Mouse (Mus musculus) hindbrain, postnatal 0 days (tissue): ENCODE data around the gene Arid5b. TPM values are rescaled to one million over a fixed set of nuclear protein-coding genes. Genes with fewer than 3 reads are reported as not detected.

ENCODE experiments used
- ATAC-seq: fragments of 200-750 bp; cut with Nextera tagmentation; 2 replicates; pipeline ENCODE4 v1.8.0; 2017; ENCODE audit warnings: mild to moderate bottlenecking, moderate TSS enrichment, moderate library complexity
- DNase-seq: peaks from one replicate; pipeline ENCODE4 v3.0.0-alpha.2; 2015; ENCODE audit warnings: low spot score
- H3K27ac ChIP-seq: fragments of 300-500 bp; sonication (generic); 2 replicates; pipeline ENCODE4 v1.5.1; 2014; ENCODE audit warnings: mild to moderate bottlenecking
- H3K27me3 ChIP-seq: fragments of 300-500 bp; sonication (generic); 2 replicates; pipeline ENCODE4 v1.6.1; 2014; ENCODE audit warnings: low read length, mixed read lengths; ENCODE audit not compliant: insufficient read depth
- H3K36me3 ChIP-seq: fragments of 300-500 bp; sonication (generic); 2 replicates; pipeline ENCODE4 v1.6.1; 2014; ENCODE audit warnings: low read length, mixed read lengths; ENCODE audit not compliant: insufficient read depth
- H3K4me1 ChIP-seq: fragments of 300-500 bp; sonication (generic); 2 replicates; pipeline ENCODE4 v1.6.1; 2014; ENCODE audit warnings: antibody characterized with exemption, low read length, mixed read lengths; ENCODE audit not compliant: insufficient read depth
- H3K4me2 ChIP-seq: fragments of 300-500 bp; sonication (generic); 2 replicates; pipeline ENCODE4 v1.6.1; 2014; ENCODE audit warnings: low read depth, mild to moderate bottlenecking, low read length, moderate library complexity, mixed read lengths
- H3K4me3 ChIP-seq: fragments of 300-500 bp; sonication (generic); 2 replicates; pipeline ENCODE4 v1.5.1; 2014; ENCODE audit warnings: low read length
- H3K9ac ChIP-seq: fragments of 300-500 bp; sonication (generic); replicated peaks from 2 replicates; pipeline ENCODE4 v1.6.1; 2014; ENCODE audit warnings: mild to moderate bottlenecking, low read length, moderate library complexity, mixed read lengths
- H3K9me3 ChIP-seq: fragments of 300-500 bp; sonication (generic); 2 replicates; pipeline ENCODE4 v1.6.1; 2016; ENCODE audit warnings: low read length, mixed read lengths
- CTCF ChIP-seq: IDR thresholded peaks from 2 replicates; pipeline ENCODE4 v1.5.1; 2016; ENCODE audit warnings: antibody characterized with exemption, control low read depth, low read depth
- WGBS: fragments of 180-500 bp; shearing (Covaris S2); extraction: QIAGEN DNeasy Blood & Tissue Kit; methylation state at CpG from one replicate; pipeline ENCODE4 v1.1.7; 2014; 5-methylcytosine and 5-hydroxymethylcytosine counted together
- polyA plus RNA-seq: library from polyadenylated mRNA; unstranded; fragments of >200 nt; fragmentation: Nextera tagmentation; extraction: Ambion mirVana; gene quantifications from 2 replicates; pipeline ENCODE4 v1.2.1, GENCODE M21; 2015
- total RNA-seq: library from RNA; depleted of rRNA; stranded (reverse); fragments of >200 nt; gene quantifications from 2 replicates; pipeline ENCODE4 v1.2.3, GENCODE M21; 2014

The Arid5b gene
- total and polyA plus RNA-seq, 2 experiments from 2014 or later: 13.1 to 13.8 TPM

DNA sequence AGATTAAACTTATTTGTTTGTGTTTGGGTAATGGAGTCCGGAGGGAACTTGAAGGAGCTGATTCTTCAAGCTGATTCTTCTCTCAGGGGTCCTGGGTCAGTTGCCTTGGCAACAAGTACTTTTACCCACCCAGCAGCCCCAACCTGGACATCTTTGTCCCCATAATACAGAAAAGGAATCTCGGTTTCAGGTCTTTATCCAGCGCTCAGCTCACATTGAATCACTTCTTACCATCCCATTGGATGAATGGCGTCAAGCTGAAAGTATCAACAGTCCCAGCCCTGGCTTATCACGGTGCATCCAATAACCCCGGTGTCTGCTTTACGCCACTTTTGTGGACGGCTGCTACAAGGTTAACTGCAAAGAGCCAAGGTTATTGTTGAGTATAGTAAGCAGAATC, 210.1 kb downstream of the Arid5b start:
- peaks cover 11% of the 10 kb centered on the region; the same call in 1 of the 2 replicates for H3K4me1 ChIP-seq
- TF ChIP-seq CTCF: no peak
- no peaks in the 10 kb centered on the region for H3K36me3 ChIP-seq
- DNase-seq: no peak
- no peak overlapping the region for H3K4me3 ChIP-seq
- ATAC-seq: no peak
- H3K9me3 ChIP-seq: no peaks in the 10 kb centered on the region
- WGBS: 80% methylated on average over 8 of the region's 8 CpGs
- H3K9ac ChIP-seq: no peak overlapping the region
- H3K4me2 ChIP-seq: no peak overlapping the region
- no peaks in the 10 kb centered on the region for H3K27me3 ChIP-seq
- no peak overlapping the region for H3K27ac ChIP-seq

DNA sequence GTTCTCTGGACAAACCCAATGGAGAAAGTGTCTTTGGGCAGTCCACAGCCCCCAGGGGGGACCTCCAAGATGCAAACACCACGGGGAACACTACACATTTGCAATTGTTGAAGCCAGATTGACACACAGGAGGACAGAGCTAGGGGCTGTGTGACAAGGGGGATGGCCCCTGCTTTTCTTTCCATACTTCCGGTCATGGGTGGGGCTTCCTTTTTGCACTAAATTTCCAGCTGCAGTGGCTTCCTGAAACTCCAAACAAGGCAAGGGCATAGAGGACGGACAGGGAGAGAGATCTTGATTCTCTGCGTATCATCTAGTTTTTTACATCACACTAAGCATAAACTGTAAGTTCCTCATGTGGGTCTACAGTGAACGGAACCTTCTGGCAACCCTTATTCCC, 210.6 kb downstream of the Arid5b start:
- Histone ChIP-seq H3K27ac (no peak overlapping the region), H3K9me3 (no peaks in the 10 kb centered on the region), H3K4me1 (peaks cover 11% of the 10 kb centered on the region; the same call in 1 of the 2 replicates), H3K9ac (no peak overlapping the region), H3K4me3 (no peak overlapping the region), H3K4me2 (no peak overlapping the region), H3K27me3 (no peaks in the 10 kb centered on the region), H3K36me3 (no peaks in the 10 kb centered on the region)
- ATAC-seq: no peak
- DNase-seq: no peak
- no peak for TF ChIP-seq CTCF
- WGBS: 78% methylated on average over 5 of the region's 5 CpGs

DNA sequence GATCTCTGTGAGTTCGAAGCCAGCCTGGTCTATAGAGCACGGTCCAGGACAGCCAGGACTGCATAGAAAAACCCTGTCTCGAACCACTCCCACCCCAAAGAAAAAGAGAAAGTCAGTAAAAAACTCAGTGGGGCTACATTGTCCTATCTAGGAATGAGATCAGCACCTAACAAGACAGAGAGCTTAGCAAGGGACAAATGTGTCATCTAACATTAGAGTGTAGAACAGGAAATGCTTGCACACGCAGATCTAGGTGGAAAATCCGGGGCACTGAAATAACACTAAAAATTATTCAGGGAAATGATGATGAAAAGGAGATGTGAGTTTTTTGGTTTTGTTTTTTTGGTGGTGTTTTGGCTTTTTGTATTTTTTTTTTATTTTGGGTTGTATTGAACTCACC, 212.4 kb downstream of the Arid5b start:
- Histone ChIP-seq H3K4me3 (no peak overlapping the region), H3K4me2 (no peak overlapping the region), H3K36me3 (no peaks in the 10 kb centered on the region), H3K9me3 (no peaks in the 10 kb centered on the region), H3K4me1 (peaks cover 12% of the 10 kb centered on the region), H3K27ac (no peak overlapping the region), H3K27me3 (no peaks in the 10 kb centered on the region), H3K9ac (no peak overlapping the region)
- no peak for ATAC-seq
- TF ChIP-seq CTCF: no peak
- no peak for DNase-seq
- WGBS: 96% methylated on average over 5 of the region's 5 CpGs

DNA sequence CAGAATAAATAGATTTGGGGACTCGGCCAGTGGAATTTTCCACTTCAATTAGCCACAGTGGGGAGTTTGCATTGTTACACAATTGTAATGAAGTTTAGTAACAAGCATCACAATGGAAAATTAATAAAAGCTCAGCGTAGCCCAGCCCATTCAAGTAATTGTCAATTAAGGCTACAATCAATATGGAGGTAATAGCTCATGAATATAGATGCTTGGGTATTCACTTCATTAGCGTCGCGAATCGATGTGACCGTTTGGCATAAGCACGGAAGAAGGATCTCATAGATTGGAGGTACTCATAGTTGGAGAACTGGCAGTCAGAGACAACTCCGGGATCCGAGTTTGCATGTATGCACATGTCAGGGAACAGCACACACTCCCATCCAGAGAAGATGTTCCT, 214.0 kb downstream of the Arid5b start:
- Histone ChIP-seq H3K9ac (no peak overlapping the region), H3K4me1 (peaks cover 15% of the 10 kb centered on the region), H3K27me3 (no peaks in the 10 kb centered on the region), H3K4me2 (peak overlapping the region; percentile 42), H3K36me3 (no peaks in the 10 kb centered on the region), H3K27ac (no peak overlapping the region), H3K4me3 (no peak overlapping the region), H3K9me3 (no peaks in the 10 kb centered on the region)
- no peak for ATAC-seq
- TF ChIP-seq CTCF: no peak
- WGBS: 21% methylated on average over 10 of the region's 10 CpGs
- DNase-seq: peak; percentile 37

DNA sequence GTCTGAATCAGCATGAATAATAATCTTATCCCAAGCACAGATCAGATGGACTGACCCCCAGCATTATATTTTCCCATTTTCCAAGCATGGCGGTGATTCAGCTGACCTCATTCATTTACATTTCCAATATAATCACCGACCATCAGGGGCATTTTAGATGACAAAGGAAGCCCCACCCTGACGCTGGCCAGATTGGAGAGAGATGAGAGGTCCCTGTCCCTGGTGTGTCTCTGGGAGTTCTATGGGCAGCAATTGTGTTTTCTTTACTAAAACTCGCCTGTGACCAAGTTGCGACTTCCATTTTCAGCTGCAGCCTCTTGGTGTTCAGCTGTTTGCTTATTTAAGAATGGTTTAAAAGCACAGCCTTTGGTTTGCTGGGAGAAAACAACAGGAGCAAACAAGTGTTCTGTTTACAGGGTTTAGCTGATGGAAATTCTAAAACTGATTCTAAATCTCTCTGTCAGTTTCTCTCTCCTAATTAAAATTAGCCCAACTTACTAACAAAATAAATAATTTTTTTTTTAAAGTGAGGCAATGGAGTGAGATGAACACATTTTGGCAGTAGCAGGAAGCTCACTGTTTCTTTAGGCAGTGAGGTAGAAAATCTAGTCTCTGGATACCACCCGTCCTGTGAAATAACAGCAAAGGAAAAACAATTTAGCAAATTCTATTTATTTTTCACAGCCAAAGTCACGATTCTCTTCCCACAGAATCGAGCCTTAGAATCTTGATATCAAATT, 214.6 kb downstream of the Arid5b start:
- no peak overlapping the region for H3K4me3 ChIP-seq
- H3K9ac ChIP-seq: 0 out of 2 replicates have a peak overlapping the region, but pooled peaks have one; percentile 9
- TF ChIP-seq CTCF: no peak
- H3K27me3 ChIP-seq: no peaks in the 10 kb centered on the region
- H3K9me3 ChIP-seq: no peaks in the 10 kb centered on the region
- peak; percentile 21 for DNase-seq
- H3K27ac ChIP-seq: peak overlapping the region; percentile 54
- no peak for ATAC-seq
- peak overlapping the region; percentile 42 for H3K4me2 ChIP-seq
- H3K36me3 ChIP-seq: no peaks in the 10 kb centered on the region
- H3K4me1 ChIP-seq: peaks cover 15% of the 10 kb centered on the region
- whole genome bisulfite sequencing: 12% methylated on average over 8 of the region's 8 CpGs

DNA sequence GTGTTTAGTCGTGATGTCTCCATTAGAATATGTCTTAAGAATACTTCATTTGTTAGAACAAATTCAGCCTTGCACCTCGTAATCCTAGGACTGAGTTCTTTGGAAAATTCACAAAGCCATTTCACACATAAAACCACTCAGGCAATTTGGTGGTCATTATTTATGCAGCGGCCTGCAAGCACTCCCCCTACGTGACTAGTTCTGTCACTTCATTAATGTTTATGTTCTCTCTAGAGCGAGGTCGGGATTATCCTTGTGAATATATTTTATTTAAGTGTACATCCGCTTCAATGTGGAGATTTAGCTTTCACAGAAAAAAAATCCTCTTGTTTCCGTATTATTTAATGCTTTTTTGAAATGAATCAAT, 217.3 kb downstream of the Arid5b start:
- H3K4me1 ChIP-seq: peaks cover 15% of the 10 kb centered on the region
- H3K27me3 ChIP-seq: no peaks in the 10 kb centered on the region
- no peak for ATAC-seq
- H3K4me3 ChIP-seq: no peak overlapping the region
- DNase-seq: peak; percentile 14
- H3K9me3 ChIP-seq: no peaks in the 10 kb centered on the region
- 42% methylated on average over 8 of the region's 8 CpGs for WGBS
- TF ChIP-seq CTCF: no peak
- no peak overlapping the region for H3K9ac ChIP-seq
- H3K4me2 ChIP-seq: 0 out of 2 replicates have a peak overlapping the region, but pooled peaks have one; percentile 11
- H3K27ac ChIP-seq: peak overlapping the region; percentile 21; the same call in 1 of the 2 replicates
- no peaks in the 10 kb centered on the region for H3K36me3 ChIP-seq
